Mouse (Mus musculus) neural tube, embryonic 14.5 days (tissue): ENCODE results near the gene Gdpd4. TPM values are rescaled to one million over a fixed set of nuclear protein-coding genes. Genes with fewer than 3 reads are reported as not detected.

Experiments used
- ATAC-seq: fragments of 200-750 bp; cut with Nextera tagmentation; 2 replicates; pipeline ENCODE4 v1.8.0; 2017; ENCODE audit warnings: low read depth, mild to moderate bottlenecking, moderate TSS enrichment, moderate library complexity
- H3K27ac ChIP-seq: fragments of 300-500 bp; sonication (generic); 2 replicates; pipeline ENCODE4 v1.5.1; 2014; ENCODE audit warnings: low read depth, mild to moderate bottlenecking, control low read depth, low read length, moderate library complexity, mixed read lengths
- H3K27me3 ChIP-seq: fragments of 300-500 bp; sonication (generic); 2 replicates; pipeline ENCODE4 v1.6.1; 2014; ENCODE audit warnings: low read length; ENCODE audit not compliant: control insufficient read depth, insufficient read depth
- H3K36me3 ChIP-seq: fragments of 300-500 bp; sonication (generic); 2 replicates; pipeline ENCODE4 v1.6.1; 2014; ENCODE audit warnings: low read length, mixed read lengths; ENCODE audit not compliant: control insufficient read depth, insufficient read depth
- H3K4me1 ChIP-seq: fragments of 300-500 bp; sonication (generic); 2 replicates; pipeline ENCODE4 v1.6.1; 2014; ENCODE audit warnings: low read length; ENCODE audit not compliant: control insufficient read depth, insufficient read depth
- H3K4me2 ChIP-seq: fragments of 300-500 bp; sonication (generic); 2 replicates; pipeline ENCODE4 v1.6.1; 2014; ENCODE audit warnings: mild to moderate bottlenecking, low read depth, low read length, control low read depth
- H3K4me3 ChIP-seq: fragments of 300-500 bp; sonication (generic); 2 replicates; pipeline ENCODE4 v1.5.1; 2014; ENCODE audit warnings: low read depth, low read length, control low read depth, mixed read lengths
- H3K9ac ChIP-seq: fragments of 300-500 bp; sonication (generic); replicated peaks from 2 replicates; pipeline ENCODE4 v1.6.1; 2014; ENCODE audit warnings: low read depth, mild to moderate bottlenecking, control low read depth, low read length, mixed read lengths
- H3K9me3 ChIP-seq: fragments of 300-500 bp; sonication (generic); 2 replicates; pipeline ENCODE4 v1.6.1; 2016; ENCODE audit warnings: low read length; ENCODE audit not compliant: control insufficient read depth
- WGBS: fragments of 180-500 bp; shearing (Covaris S2); extraction: QIAGEN DNeasy Blood & Tissue Kit; methylation state at CpG from one replicate; pipeline ENCODE4 v1.1.7; 2014; 5-methylcytosine and 5-hydroxymethylcytosine counted together
- polyA plus RNA-seq: library from polyadenylated mRNA; unstranded; fragments of >200 nt; fragmentation: Nextera tagmentation; extraction: Ambion mirVana; gene quantifications from 2 replicates; pipeline ENCODE4 v1.2.1, GENCODE M21; 2014

Gene Gdpd4
- polyA plus RNA-seq, result not detected in 2 replicates

- Histone ChIP-seq H3K4me1 (no peaks in the 10 kb centered on the region), H3K36me3 (no peaks in the 10 kb centered on the region), H3K9ac (no peak within 1 kb of the TSS), H3K9me3 (no peaks in the 10 kb centered on the region), H3K4me3 (no peak within 1 kb of the TSS), H3K4me2 (no peak within 1 kb of the TSS), H3K27me3 (no peaks in the 10 kb centered on the region), H3K27ac (no peak within 1 kb of the TSS)
- no peak for ATAC-seq
- 81% methylated on average over 12 of the region's 12 CpGs for whole genome bisulfite sequencing
Observed at GRCm38 (mm10) chr7:97919742-97920141, at the start of gene Gdpd4. Gene Gdpd4, plus strand, starts transcription at chr7:97919955.

GRCm38 (mm10) chr7:97872396-97872795 is 47.4 kb upstream of the Gdpd4 start:
- H3K27me3 ChIP-seq, result no peaks in the 10 kb centered on the region
- WGBS, result 71% methylated on average over 4 of the region's 4 CpGs
- H3K9me3 ChIP-seq, result no peaks in the 10 kb centered on the region
- H3K27ac ChIP-seq, result no peak overlapping the region
- no peak for ATAC-seq
- no peak overlapping the region for H3K4me3 ChIP-seq
- H3K36me3 ChIP-seq, result no peaks in the 10 kb centered on the region
- no peak overlapping the region for H3K9ac ChIP-seq
- H3K4me2 ChIP-seq, result no peak overlapping the region
- H3K4me1 ChIP-seq, result no peaks in the 10 kb centered on the region

GRCm38 (mm10) chr7:97873317-97873716 is 46.4 kb upstream of the Gdpd4 start:
- ATAC-seq, result no peak
- no peak overlapping the region for H3K4me3 ChIP-seq
- no peaks in the 10 kb centered on the region for H3K9me3 ChIP-seq
- no peaks in the 10 kb centered on the region for H3K36me3 ChIP-seq
- H3K4me2 ChIP-seq, result no peak overlapping the region
- H3K27ac ChIP-seq, result no peak overlapping the region
- H3K4me1 ChIP-seq, result no peaks in the 10 kb centered on the region
- H3K27me3 ChIP-seq, result no peaks in the 10 kb centered on the region
- H3K9ac ChIP-seq, result no peak overlapping the region

GRCm38 (mm10) chr7:97877846-97878538 is 41.8 kb upstream of the Gdpd4 start:
- WGBS, result 91% methylated on average over 7 of the region's 7 CpGs

GRCm38 (mm10) chr7:97911646-97912045 is 8.1 kb upstream of the Gdpd4 start:
- H3K9me3 ChIP-seq, result no peaks in the 10 kb centered on the region
- H3K4me2 ChIP-seq, result no peak overlapping the region
- H3K9ac ChIP-seq, result no peak overlapping the region
- H3K36me3 ChIP-seq, result peaks cover 23% of the 10 kb centered on the region
- no peaks in the 10 kb centered on the region for H3K27me3 ChIP-seq
- H3K4me3 ChIP-seq, result no peak overlapping the region
- no peaks in the 10 kb centered on the region for H3K4me1 ChIP-seq
- ATAC-seq, result no peak
- no peak overlapping the region for H3K27ac ChIP-seq
- 79% methylated on average over 3 of the region's 3 CpGs for WGBS

More at GRCm38 (mm10) chr7:97877846-97878538, 41.8 kb upstream of the Gdpd4 start:
- H3K27me3 ChIP-seq, result no peaks in the 10 kb centered on the region
- no peak for ATAC-seq
- no peak overlapping the region for H3K4me2 ChIP-seq
- no peak overlapping the region for H3K9ac ChIP-seq
- no peak overlapping the region for H3K4me3 ChIP-seq
- no peaks in the 10 kb centered on the region for H3K9me3 ChIP-seq
- H3K36me3 ChIP-seq, result no peaks in the 10 kb centered on the region
- H3K27ac ChIP-seq, result no peak overlapping the region
- H3K4me1 ChIP-seq, result no peaks in the 10 kb centered on the region

GRCm38 (mm10) chr7:97914833-97915516 is 4.8 kb upstream of the Gdpd4 start:
- no peak for ATAC-seq
- 82% methylated on average over 2 of the region's 2 CpGs for WGBS
- no peaks in the 10 kb centered on the region for H3K27me3 ChIP-seq

GRCm38 (mm10) chr7:97925819-97926218 is 6.1 kb downstream of the Gdpd4 start:
- no peaks in the 10 kb centered on the region for H3K4me1 ChIP-seq
- H3K9me3 ChIP-seq, result no peaks in the 10 kb centered on the region
- H3K36me3 ChIP-seq, result no peaks in the 10 kb centered on the region
- no peak overlapping the region for H3K4me3 ChIP-seq
- no peak overlapping the region for H3K9ac ChIP-seq
- no peak for ATAC-seq
- no peak overlapping the region for H3K27ac ChIP-seq
- WGBS, result 76% methylated on average over 1 of the region's 1 CpGs
- H3K4me2 ChIP-seq, result no peak overlapping the region
- H3K27me3 ChIP-seq, result no peaks in the 10 kb centered on the region

More at GRCm38 (mm10) chr7:97914833-97915516, 4.8 kb upstream of the Gdpd4 start:
- Histone ChIP-seq H3K36me3 (peaks cover 9% of the 10 kb centered on the region; the same call in 1 of the 2 replicates), H3K9ac (no peak overlapping the region), H3K9me3 (no peaks in the 10 kb centered on the region), H3K4me2 (no peak overlapping the region), H3K27ac (no peak overlapping the region), H3K4me3 (no peak overlapping the region), H3K4me1 (no peaks in the 10 kb centered on the region)

- Histone ChIP-seq H3K9ac (no peak overlapping the region), H3K4me3 (no peak overlapping the region), H3K9me3 (no peaks in the 10 kb centered on the region), H3K27ac (no peak overlapping the region), H3K4me1 (no peaks in the 10 kb centered on the region), H3K27me3 (no peaks in the 10 kb centered on the region), H3K4me2 (no peak overlapping the region), H3K36me3 (no peaks in the 10 kb centered on the region)
- ATAC-seq, result no peak
- WGBS, result 79% methylated on average over 5 of the region's 5 CpGs
Observed at GRCm38 (mm10) chr7:97926978-97927377, 7.2 kb downstream of the Gdpd4 start.

- Histone ChIP-seq H3K27me3 (no peaks in the 10 kb centered on the region), H3K9ac (no peak overlapping the region), H3K4me1 (no peaks in the 10 kb centered on the region), H3K4me3 (no peak overlapping the region), H3K36me3 (no peaks in the 10 kb centered on the region), H3K27ac (no peak overlapping the region), H3K9me3 (no peaks in the 10 kb centered on the region), H3K4me2 (no peak overlapping the region)
- 88% methylated on average over 1 of the region's 1 CpGs for WGBS
- no peak for ATAC-seq
Observed at GRCm38 (mm10) chr7:97944485-97944884, 24.7 kb downstream of the Gdpd4 start.
